In the genomic region with DNA sequence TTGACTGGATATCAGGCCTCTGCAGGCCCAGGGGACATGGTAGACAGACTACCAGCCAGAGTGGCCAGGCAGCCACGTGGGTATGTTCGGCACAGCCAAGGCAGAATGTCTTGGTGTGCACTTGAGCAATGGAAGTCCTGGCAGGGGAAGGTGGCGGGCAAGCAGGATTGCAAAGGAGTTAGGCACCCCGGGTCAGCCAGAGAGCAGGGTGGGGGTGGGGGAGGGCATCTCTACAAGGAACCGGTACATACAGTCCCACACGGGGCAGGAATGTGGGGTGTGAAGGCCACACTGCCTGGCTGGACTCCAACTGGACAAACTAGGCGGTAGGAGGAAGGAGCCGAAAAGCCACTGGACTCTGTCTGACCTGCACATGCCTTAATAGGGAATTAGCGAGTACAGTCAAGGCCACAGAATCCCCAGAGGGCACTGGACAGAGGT, we compare ENCODE assay signal across 16 mouse cellular contexts. TPM values are rescaled to one million over a fixed set of nuclear protein-coding genes. Genes with fewer than 3 reads are reported as not detected.
A peak's percentile ranks its signal among the peaks of the same experiment; 100 is the strongest.
DNase-seq lines count a peak whose midpoint lies in the region; ATAC-seq and TF ChIP-seq lines count a peak whose summit lies in the region.
"Had no signal": no experiment of that assay in that cellular context is flagged by ENCODE, and none has a peak within 500 bp of the region (broad histone marks: within the 10 kb centered on the region; RNA-seq: fewer than 3 reads in every experiment).

No protein-coding gene starts in this region.

- H3K9me3 ChIP-seq in liver, postnatal 0 days (ENCODE audit: low read length) = no peaks in the 10 kb centered on the region
- H3K9me3 ChIP-seq: embryonic facial prominence, embryonic 15.5 days; heart, embryonic 15.5 days; limb, embryonic 12.5 days; midbrain, embryonic 12.5 days; neural tube, embryonic 15.5 days had no signal

- TF ChIP-seq EP300 in liver, postnatal 0 days (IDR thresholded peaks at IDR 0.05; ENCODE audit: low read depth) = no peak

- peak; percentile 31 for DNase-seq in gastrocnemius, adult 2 months
- no peak for DNase-seq in gastrocnemius, postnatal 36 days
- DNase-seq in 3134 (ENCODE audit: extremely low read depth, insufficient read length, low spot score) = peak; percentile 82
- DNase-seq in kidney, adult 18-20 months = peak; percentile 83
- DNase-seq in liver, postnatal 0 days = peak; percentile 52
- DNase-seq in layer of hippocampus, adult 18-20 months (ENCODE audit: low spot score in 2 of 2) = no peak
- no peak for DNase-seq in yolk sac, embryonic 10.5 days (ENCODE audit: low spot score)
- no peak for DNase-seq in retina, postnatal 1 day
- DNase-seq: B cell, adult 2 months; thymus, postnatal 14 days had no signal

- H3K36me3 ChIP-seq in liver, postnatal 0 days (replicated peaks; ENCODE audit: insufficient read depth, low read length) = no peaks in the 10 kb centered on the region
- H3K36me3 ChIP-seq: embryonic facial prominence, embryonic 15.5 days; heart, embryonic 15.5 days; limb, embryonic 12.5 days; midbrain, embryonic 12.5 days; neural tube, embryonic 15.5 days had no signal

- no peak overlapping the region for H3K27ac ChIP-seq in gastrocnemius, adult 2 months
- H3K27ac ChIP-seq in liver, postnatal 0 days (ENCODE audit: low read depth) = no peak overlapping the region
- H3K27ac ChIP-seq: embryonic facial prominence, embryonic 15.5 days; heart, embryonic 15.5 days; limb, embryonic 12.5 days; midbrain, embryonic 12.5 days; neural tube, embryonic 15.5 days had no signal

- no peak overlapping the region for H3K4me3 ChIP-seq in gastrocnemius, adult 2 months
- H3K4me3 ChIP-seq in liver, postnatal 0 days (ENCODE audit: low read depth, low read length) = no peak overlapping the region
- H3K4me3 ChIP-seq: embryonic facial prominence, embryonic 15.5 days; heart, embryonic 15.5 days; limb, embryonic 12.5 days; midbrain, embryonic 12.5 days; neural tube, embryonic 15.5 days had no signal

- no peak overlapping the region for H3K4me2 ChIP-seq in liver, postnatal 0 days (ENCODE audit: low read depth, low read length)
- H3K4me2 ChIP-seq: embryonic facial prominence, embryonic 15.5 days; heart, embryonic 15.5 days; limb, embryonic 12.5 days; midbrain, embryonic 12.5 days; neural tube, embryonic 15.5 days had no signal

- peak; percentile 9; the same call in 1 of the 2 replicates for ATAC-seq in liver, postnatal 0 days

- H3K27me3 ChIP-seq in liver, postnatal 0 days (ENCODE audit: insufficient read depth, low read length) = peaks cover 11% of the 10 kb centered on the region; the same call in 1 of the 2 replicates

- no peaks in the 10 kb centered on the region; the same call in none of the 2 replicates for H3K4me1 ChIP-seq in liver, postnatal 0 days (ENCODE audit: insufficient read depth)

- no peak overlapping the region for H3K9ac ChIP-seq in liver, postnatal 0 days (replicated peaks)
- H3K9ac ChIP-seq: embryonic facial prominence, embryonic 15.5 days; heart, embryonic 15.5 days; limb, embryonic 12.5 days; midbrain, embryonic 12.5 days; neural tube, embryonic 15.5 days had no signal

- WGBS in liver, postnatal 0 days (ENCODE audit: insufficient replicate concordance) = 61% methylated on average over 9 of the region's 9 CpGs

- no peak for TF ChIP-seq CTCF in gastrocnemius, adult 2 months (IDR thresholded peaks at IDR 0.05)
- no peak for TF ChIP-seq CTCF in liver, postnatal 0 days (IDR thresholded peaks at IDR 0.05; ENCODE audit: low read depth)

- intact Hi-C loops in gastrocnemius, adult 2 months (cut with DNase I) = loop anchor here (10.0 kb wide), 1 partner anchor 270 kb away; no protein-coding TSS in a partner anchor
- intact Hi-C loops in gastrocnemius, postnatal 36 days (cut with DNase I) = no loop called here

RNA-seq across cellular contexts. Expression of gene Slc25a48, which starts 3.8 kb away (rescaled TPM):
- not detected for total RNA-seq in gastrocnemius, adult 2 months (2021)
- under 1 TPM in 1 of 2 experiments, not detected in 1; 0.10 TPM for total RNA-seq in gastrocnemius, postnatal 36 days (2021)
- 1.5 and 1.6 TPM in 2 replicates for polyA plus RNA-seq in liver, postnatal 0 days (2015; fragmentation: Nextera tagmentation; extraction: Ambion mirVana)
- under 1 TPM; 0.15 to 0.17 TPM for total RNA-seq in layer of hippocampus, adult 18-20 months (2021)
- total RNA-seq: gastrocnemius, adult 18-20 months had no signal
- polyA plus RNA-seq: midbrain, embryonic 12.5 days had no signal

RNA-seq across cellular contexts. Expression of gene Gm3045, which starts 7.9 kb away (rescaled TPM):
- not detected for total RNA-seq in gastrocnemius, adult 2 months (2021)
- total RNA-seq in gastrocnemius, postnatal 36 days (2021) = not detected
- not detected in 2 replicates for polyA plus RNA-seq in liver, postnatal 0 days (2015; fragmentation: Nextera tagmentation; extraction: Ambion mirVana)
- total RNA-seq in layer of hippocampus, adult 18-20 months (2021) = not detected
- total RNA-seq: gastrocnemius, adult 18-20 months had no signal
- polyA plus RNA-seq: heart, embryonic 15.5 days; limb, embryonic 12.5 days; midbrain, embryonic 12.5 days; neural tube, embryonic 15.5 days had no signal

RNA-seq across cellular contexts. Expression of gene Il9, which starts 47.7 kb away (rescaled TPM):
- not detected for total RNA-seq in gastrocnemius, adult 2 months (2021)
- not detected for total RNA-seq in gastrocnemius, postnatal 36 days (2021)
- polyA plus RNA-seq in liver, postnatal 0 days (2015; fragmentation: Nextera tagmentation; extraction: Ambion mirVana) = not detected in 2 replicates
- total RNA-seq in layer of hippocampus, adult 18-20 months (2021) = not detected
- total RNA-seq: gastrocnemius, adult 18-20 months had no signal
- polyA plus RNA-seq: embryonic facial prominence, embryonic 15.5 days; heart, embryonic 15.5 days; limb, embryonic 12.5 days; midbrain, embryonic 12.5 days; neural tube, embryonic 15.5 days had no signal

Comparison
In these comparisons a context has a peak if more than half of its experiments do, and no peak if none do; other contexts are left out.
1. DNase-seq: peak in gastrocnemius, adult 2 months (single experiment), 3134 (single experiment), kidney, adult 18-20 months (single experiment) and liver, postnatal 0 days (single experiment); none in gastrocnemius, postnatal 36 days (0 of 2), layer of hippocampus, adult 18-20 months (0 of 2), yolk sac, embryonic 10.5 days (single experiment) and retina, postnatal 1 day (single experiment).